Mouse (Mus musculus): Measurements from ENCODE around the gene Cd300lg.

DNA sequence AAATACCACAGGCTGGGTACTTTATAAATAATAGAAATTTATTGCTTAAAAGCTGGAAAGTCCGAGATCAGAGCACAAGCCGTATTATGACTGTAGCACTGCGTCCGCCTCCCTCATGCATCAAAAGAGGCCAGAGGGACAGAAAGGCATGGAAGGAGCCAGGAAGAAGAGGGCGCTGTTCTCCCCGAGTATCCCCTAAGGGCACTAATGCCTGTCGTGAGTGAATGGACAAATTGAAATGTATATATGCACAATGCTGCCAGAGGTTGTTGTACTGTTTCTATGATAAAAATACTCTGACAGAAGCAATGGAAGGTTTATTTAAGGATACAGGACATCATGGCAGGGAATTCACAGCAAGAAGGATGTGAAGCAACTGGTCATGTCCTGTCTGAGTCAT lies 11.3 kb upstream of the Cd300lg start:
- TF ChIP-seq CTCF (IDR thresholded peaks at IDR 0.05; ENCODE audit: control insufficient read depth, insufficient read depth, insufficient read length): no peak
- no peak for TF ChIP-seq FOSL1 (IDR thresholded peaks at IDR 0.05; ENCODE audit: insufficient read depth, low read length, poor library complexity, severe bottlenecking)
- TF ChIP-seq MYOG (IDR thresholded peaks at IDR 0.05; ENCODE audit: control insufficient read depth, extremely low read depth, insufficient read length): no peak
- TF ChIP-seq MYOD1 (IDR thresholded peaks at IDR 0.05; ENCODE audit: control insufficient read depth, insufficient read length, low read depth): no peak
- no peak for TF ChIP-seq CEBPB (IDR thresholded peaks at IDR 0.05; ENCODE audit: low read depth)
- TF ChIP-seq USF1 (IDR thresholded peaks at IDR 0.05; ENCODE audit: low read depth): no peak

All from C2C12 (cell line).